In the genomic region with DNA sequence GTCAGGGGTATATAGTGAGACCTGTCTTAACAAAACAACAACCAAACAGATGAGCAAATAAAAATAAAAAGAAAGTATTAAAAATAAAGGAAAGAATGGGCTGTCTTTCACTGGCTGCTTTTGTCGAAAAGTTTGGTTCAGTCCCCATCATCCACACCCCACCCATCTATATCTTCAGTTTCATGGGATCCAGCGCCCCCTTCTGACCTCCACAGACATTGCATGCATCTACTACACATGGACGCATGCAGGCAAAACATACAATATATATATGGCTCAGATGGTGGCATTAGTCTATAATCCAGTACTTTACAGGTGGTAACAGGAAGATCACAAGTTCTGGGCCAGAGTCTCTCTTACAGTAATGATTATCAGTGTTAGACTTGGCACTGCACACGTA, we compare ENCODE assay signal across 8 mouse cellular contexts. TPM values are rescaled to one million over a fixed set of nuclear protein-coding genes. Genes with fewer than 3 reads are reported as not detected.
DNase-seq lines count a peak whose midpoint lies in the region; TF ChIP-seq lines count a peak whose summit lies in the region.

No protein-coding gene starts in this region.

- no peak for TF ChIP-seq POLR2A in lung, adult 2 months (IDR thresholded peaks at IDR 0.05; ENCODE audit: borderline replicate concordance, extremely low read depth, low read depth, low read length)

- WGBS in lung, adult 2 months: 39% methylated on average over 4 of the region's 4 CpGs
- 55% methylated on average over 4 of the region's 4 CpGs for WGBS in embryonic facial prominence, embryonic 10.5 days

- no peak overlapping the region for H3K27ac ChIP-seq in embryonic facial prominence, embryonic 10.5 days (replicated peaks)

- no peaks in the 10 kb centered on the region for H3K9me3 ChIP-seq in embryonic facial prominence, embryonic 10.5 days

- H3K4me1 ChIP-seq in lung, adult 2 months (ENCODE audit: control insufficient read depth, insufficient read depth, low read length): no peaks in the 10 kb centered on the region
- H3K4me1 ChIP-seq in embryonic facial prominence, embryonic 10.5 days: no peaks in the 10 kb centered on the region

- no peaks in the 10 kb centered on the region for H3K36me3 ChIP-seq in embryonic facial prominence, embryonic 10.5 days (replicated peaks)

- DNase-seq in cerebellum, adult 9-10 months: peak; percentile 67
- DNase-seq in cerebellum, adult 11 months: no peak
- DNase-seq in 3T3-L1 (ENCODE audit: low read depth, low spot score): peak; percentile 48
- DNase-seq in adrenal gland, postnatal 36 days: peak; percentile 48 to 56
- DNase-seq in lung, adult 2 months: no peak
- peak; percentile 66 for DNase-seq in testis, postnatal 10 days (ENCODE audit: low spot score)
- no peak for DNase-seq in embryonic facial prominence, embryonic 10.5 days (ENCODE audit: low spot score)
- DNase-seq in frontal cortex, postnatal 10 days (ENCODE audit: low spot score in 2 of 2): no peak

- peaks cover 12% of the 10 kb centered on the region for H3K27me3 ChIP-seq in embryonic facial prominence, embryonic 10.5 days (replicated peaks; ENCODE audit: low read depth, poor library complexity, severe bottlenecking)

- peak; percentile 42 for TF ChIP-seq CTCF in lung, adult 2 months (IDR thresholded peaks at IDR 0.05; ENCODE audit: insufficient read depth, low read length)

- H3K4me3 ChIP-seq in lung, adult 2 months (replicated peaks; ENCODE audit: extremely low read depth, low read depth, low read length): no peak overlapping the region
- H3K4me3 ChIP-seq in embryonic facial prominence, embryonic 10.5 days: no peak overlapping the region

RNA-seq across cellular contexts. Expression of a gene that starts 6.4 kb away (rescaled TPM):
- total RNA-seq in adrenal gland, postnatal 36 days (2021): 1 to 10 TPM; 2.3 to 3.7 TPM
- polyA plus RNA-seq in lung, adult 2 months (2012; rRNA removed): 10.7 and 11.8 TPM in 2 replicates
- 6.8 and 9.2 TPM in 2 replicates for polyA plus RNA-seq in embryonic facial prominence, embryonic 10.5 days (2016; fragmentation: Nextera tagmentation; extraction: Ambion mirVana)

RNA-seq across cellular contexts. Expression of a gene that starts 11.7 kb away (rescaled TPM):
- 1 to 10 TPM; 1.8 to 2.1 TPM for total RNA-seq in adrenal gland, postnatal 36 days (2021)
- polyA plus RNA-seq in lung, adult 2 months (2012; rRNA removed): 24.6 and 26.4 TPM in 2 replicates
- polyA plus RNA-seq in embryonic facial prominence, embryonic 10.5 days (2016; fragmentation: Nextera tagmentation; extraction: Ambion mirVana): 0.98 and 2.8 TPM in 2 replicates

RNA-seq across cellular contexts. Expression of a gene that starts 20.0 kb away (rescaled TPM):
- total RNA-seq in adrenal gland, postnatal 36 days (2021): 1 to 10 TPM; 8.3 to 9.7 TPM
- polyA plus RNA-seq in lung, adult 2 months (2012; rRNA removed): 4.5 and 7.8 TPM in 2 replicates
- 14.0 and 14.5 TPM in 2 replicates for polyA plus RNA-seq in embryonic facial prominence, embryonic 10.5 days (2016; fragmentation: Nextera tagmentation; extraction: Ambion mirVana)

RNA-seq across cellular contexts. Expression of a gene that starts 20.1 kb away (rescaled TPM):
- total RNA-seq in adrenal gland, postnatal 36 days (2021): 10 to 100 TPM; 33.8 to 35.4 TPM
- polyA plus RNA-seq in lung, adult 2 months (2012; rRNA removed): 30.1 and 43.7 TPM in 2 replicates
- 81.0 and 84.4 TPM in 2 replicates for polyA plus RNA-seq in embryonic facial prominence, embryonic 10.5 days (2016; fragmentation: Nextera tagmentation; extraction: Ambion mirVana)

RNA-seq across cellular contexts. Expression of a gene that starts 29.6 kb away (rescaled TPM):
- 1 to 10 TPM in 1 of 2 experiments, under 1 TPM in 1; 0.66 to 1.4 TPM for total RNA-seq in adrenal gland, postnatal 36 days (2021)
- 1.5 and 3.5 TPM in 2 replicates for polyA plus RNA-seq in lung, adult 2 months (2012; rRNA removed)
- polyA plus RNA-seq in embryonic facial prominence, embryonic 10.5 days (2016; fragmentation: Nextera tagmentation; extraction: Ambion mirVana): 1.4 and 1.5 TPM in 2 replicates

Comparison
In these comparisons a context has a peak if more than half of its experiments do, and no peak if none do; other contexts are left out.
1. DNase-seq: peak in cerebellum, adult 9-10 months (single experiment), 3T3-L1 (single experiment), adrenal gland, postnatal 36 days (2 of 2) and testis, postnatal 10 days (single experiment); none in cerebellum, adult 11 months (single experiment), lung, adult 2 months (single experiment), embryonic facial prominence, embryonic 10.5 days (single experiment) and frontal cortex, postnatal 10 days (0 of 2).